Mouse (Mus musculus) forebrain, embryonic 15.5 days (tissue): ENCODE measurements around the gene Pelo. TPM values are rescaled to one million over a fixed set of nuclear protein-coding genes. Genes with fewer than 3 reads are reported as not detected.

Experiments
- ATAC-seq: fragments of 200-750 bp; cut with Nextera tagmentation; replicated peaks from 2 replicates; pipeline ENCODE4 v1.8.0; 2017; ENCODE audit warnings: mild to moderate bottlenecking, moderate TSS enrichment, moderate library complexity
- H3K27ac ChIP-seq: fragments of 300-500 bp; sonication (generic); replicated peaks from 2 replicates; pipeline ENCODE4 v1.5.1; 2015; ENCODE audit warnings: mild to moderate bottlenecking, inconsistent platforms
- H3K27me3 ChIP-seq: fragments of 300-500 bp; sonication (generic); 2 replicates; pipeline ENCODE4 v1.6.1; 2015; ENCODE audit warnings: inconsistent platforms
- H3K36me3 ChIP-seq: fragments of 300-500 bp; sonication (generic); 2 replicates; pipeline ENCODE4 v1.6.1; 2015; ENCODE audit warnings: mild to moderate bottlenecking, inconsistent platforms
- H3K4me1 ChIP-seq: fragments of 300-500 bp; sonication (generic); 2 replicates; pipeline ENCODE4 v1.6.1; 2015; ENCODE audit warnings: inconsistent platforms
- H3K4me2 ChIP-seq: fragments of 300-500 bp; sonication (generic); replicated peaks from 2 replicates; pipeline ENCODE4 v1.6.1; 2015; ENCODE audit warnings: mild to moderate bottlenecking, inconsistent platforms
- H3K4me3 ChIP-seq: fragments of 300-500 bp; sonication (generic); 2 replicates; pipeline ENCODE4 v1.5.1; 2015; ENCODE audit warnings: mild to moderate bottlenecking, inconsistent platforms
- H3K9ac ChIP-seq: fragments of 300-500 bp; sonication (generic); replicated peaks from 2 replicates; pipeline ENCODE4 v1.6.1; 2015; ENCODE audit warnings: mild to moderate bottlenecking, inconsistent platforms
- H3K9me3 ChIP-seq: fragments of 300-500 bp; sonication (generic); 2 replicates; pipeline ENCODE4 v1.6.1; 2016; ENCODE audit warnings: inconsistent platforms
- WGBS: fragments of 180-500 bp; shearing (Covaris S2); methylation state at CpG from one replicate; pipeline ENCODE4 v1.1.7; 2015; ENCODE audit warnings: mixed read lengths; 5-methylcytosine and 5-hydroxymethylcytosine counted together
- polyA plus RNA-seq: library from polyadenylated mRNA; unstranded; fragments of >200 nt; fragmentation: Nextera tagmentation; extraction: Ambion mirVana; gene quantifications from 2 replicates; pipeline ENCODE4 v1.2.1, GENCODE M21; 2015

The Pelo gene
- 4.7 and 4.9 TPM in 2 replicates for polyA plus RNA-seq

DNA sequence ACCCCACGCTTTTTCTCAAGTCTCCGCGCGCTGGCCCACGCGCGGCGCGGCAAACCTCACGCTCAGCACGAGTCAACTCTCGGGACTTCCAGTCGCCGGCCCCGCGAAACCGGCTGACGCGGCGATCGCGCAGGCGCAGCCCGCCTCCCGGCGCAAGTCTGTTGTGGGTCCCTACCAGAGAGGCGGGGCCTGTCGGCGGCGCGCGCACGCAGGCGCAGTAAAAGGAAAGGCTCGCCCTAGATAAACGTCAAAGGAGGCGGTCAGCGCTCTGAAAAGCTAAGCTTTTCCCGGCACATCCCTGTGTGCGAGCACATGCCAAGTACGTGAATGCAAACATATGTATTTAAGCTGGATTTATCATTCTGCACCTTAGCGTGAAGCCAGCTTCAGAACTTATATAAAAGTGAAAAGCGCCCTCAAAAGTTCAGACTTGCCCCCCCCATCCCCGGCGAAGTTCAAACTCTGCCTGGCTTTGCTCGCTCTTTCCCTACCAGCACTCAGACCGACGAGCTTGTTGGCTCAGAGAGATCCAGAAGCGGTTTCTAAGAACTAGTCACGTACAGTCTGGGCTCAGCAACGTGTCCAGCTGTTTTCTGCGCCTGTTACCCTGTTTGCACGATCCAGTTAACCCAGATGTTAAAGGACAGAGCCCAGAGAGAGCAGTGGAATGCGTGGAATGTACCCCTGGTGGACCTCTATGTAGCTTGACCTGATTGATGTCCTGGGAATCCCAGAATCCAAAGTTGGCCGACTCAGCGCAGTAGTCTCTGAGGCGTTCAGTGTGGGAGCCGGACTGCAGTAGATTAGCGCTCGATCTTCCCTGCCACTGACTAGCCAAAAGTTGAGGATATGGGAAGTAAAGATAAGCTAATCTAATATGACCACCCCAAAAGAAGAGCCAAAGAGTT lies at the start of gene Pelo:
Gene Pelo (minus strand): TSS at position 118 of the 908 bp plus-strand sequence.
- WGBS: 1% methylated on average over 60 of the region's 60 CpGs
- ATAC-seq: peak; percentile 98
- H3K4me1 ChIP-seq: peaks cover 15% of the 10 kb centered on the region

DNA sequence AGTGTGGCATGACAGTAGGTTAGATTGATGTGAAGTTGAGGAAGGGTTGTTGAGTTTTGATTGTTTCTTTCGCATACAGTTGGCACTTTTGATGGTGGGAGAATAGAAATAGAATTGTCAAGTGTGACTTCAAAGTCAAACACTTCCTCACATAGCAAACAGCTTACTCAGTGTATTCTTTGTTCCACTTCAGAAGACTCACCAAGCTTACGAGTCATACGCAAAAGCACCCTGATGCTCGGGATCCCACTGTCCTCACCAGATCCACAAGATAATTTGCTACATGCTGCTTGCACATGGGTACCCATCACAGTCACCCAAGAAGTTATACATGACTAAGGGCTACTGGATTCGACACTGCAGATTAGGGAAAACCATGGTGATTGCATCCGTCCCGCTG lies 48.5 kb upstream of the Pelo start:
- Histone ChIP-seq H3K27ac (no peak overlapping the region), H3K36me3 (no peaks in the 10 kb centered on the region), H3K9ac (no peak overlapping the region), H3K4me1 (no peaks in the 10 kb centered on the region), H3K4me3 (no peak overlapping the region), H3K9me3 (no peaks in the 10 kb centered on the region), H3K27me3 (no peaks in the 10 kb centered on the region), H3K4me2 (no peak overlapping the region)
- 95% methylated on average over 7 of the region's 7 CpGs for WGBS
- no peak for ATAC-seq

More for the DNA sequence above, at the start of gene Pelo:
- Histone ChIP-seq H3K27ac (no peak within 1 kb of the TSS; the same call in 1 of the 2 replicates), H3K9ac (peak within 1 kb of the TSS; percentile 64), H3K9me3 (no peaks in the 10 kb centered on the region), H3K4me3 (peak within 1 kb of the TSS; percentile 64), H3K4me2 (peak within 1 kb of the TSS; percentile 76), H3K27me3 (no peaks in the 10 kb centered on the region), H3K36me3 (peaks cover 8% of the 10 kb centered on the region)

DNA sequence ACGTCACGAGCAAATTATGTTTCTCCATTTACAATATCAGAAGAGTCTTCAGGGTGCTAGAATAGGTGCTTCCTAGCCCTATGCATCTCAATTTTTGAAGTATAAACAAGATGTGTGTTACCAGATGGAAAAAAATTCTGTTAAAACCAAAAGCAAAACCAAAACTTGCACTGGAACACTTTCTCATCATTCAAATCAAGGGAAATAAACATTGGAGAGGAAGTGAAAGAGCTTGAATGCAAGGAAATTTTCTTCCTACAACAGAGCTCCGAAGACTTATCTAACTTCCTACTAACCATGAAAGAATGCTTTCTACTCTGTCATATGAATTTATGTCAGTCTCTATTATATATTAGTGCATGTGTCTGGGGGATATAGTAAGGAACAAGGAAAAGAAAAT lies 46.8 kb upstream of the Pelo start:
- Histone ChIP-seq H3K4me2 (no peak overlapping the region), H3K4me3 (no peak overlapping the region), H3K4me1 (no peaks in the 10 kb centered on the region), H3K27ac (no peak overlapping the region), H3K36me3 (no peaks in the 10 kb centered on the region), H3K9ac (no peak overlapping the region), H3K9me3 (no peaks in the 10 kb centered on the region), H3K27me3 (no peaks in the 10 kb centered on the region)
- 93% methylated on average over 3 of the region's 3 CpGs for WGBS
- no peak for ATAC-seq

DNA sequence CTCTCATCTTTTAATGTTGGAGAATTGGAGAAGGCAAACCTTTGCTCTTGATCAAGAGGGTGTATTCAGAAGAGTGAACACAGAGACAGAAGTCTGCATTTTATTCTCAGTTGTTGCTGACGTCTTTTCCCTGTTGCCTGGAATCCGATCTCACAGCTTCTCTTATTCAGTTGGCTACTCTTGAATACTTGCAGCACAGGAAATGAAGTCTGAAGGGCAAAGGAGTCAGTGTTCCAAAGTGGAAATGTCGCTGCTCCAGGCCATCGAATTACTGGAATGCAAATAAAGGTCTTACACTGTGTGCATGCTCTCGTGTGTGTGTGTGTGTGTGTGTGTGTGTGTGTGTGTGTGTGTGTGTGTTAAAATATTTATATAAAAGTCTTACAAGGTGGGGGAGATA lies 42.4 kb upstream of the Pelo start:
- Histone ChIP-seq H3K4me3 (no peak overlapping the region), H3K27me3 (no peaks in the 10 kb centered on the region), H3K4me1 (no peaks in the 10 kb centered on the region), H3K36me3 (no peaks in the 10 kb centered on the region), H3K27ac (no peak overlapping the region), H3K9ac (no peak overlapping the region), H3K9me3 (no peaks in the 10 kb centered on the region), H3K4me2 (no peak overlapping the region)
- no peak for ATAC-seq
- 41% methylated on average over 5 of the region's 5 CpGs for WGBS

DNA sequence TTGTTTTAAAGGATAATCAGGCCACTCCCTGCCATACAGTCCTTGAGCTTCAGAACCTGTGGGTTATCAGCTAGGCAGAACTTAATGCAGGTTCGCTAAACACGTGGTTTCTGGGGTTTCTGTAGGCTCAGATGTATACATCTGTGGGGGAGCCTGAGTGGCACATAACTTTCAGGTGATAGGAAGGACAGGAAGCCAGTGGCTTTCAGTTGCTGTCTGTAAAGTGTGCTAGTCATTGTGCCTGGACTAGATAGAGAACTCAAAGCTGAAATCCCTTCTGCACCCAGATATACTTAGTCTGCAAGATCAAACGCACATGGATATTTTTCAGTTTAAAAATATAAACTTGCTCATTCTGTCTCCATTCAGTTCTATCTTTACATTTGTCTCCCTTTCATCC lies 41.4 kb upstream of the Pelo start:
- Histone ChIP-seq H3K27ac (no peak overlapping the region), H3K36me3 (no peaks in the 10 kb centered on the region), H3K9ac (no peak overlapping the region), H3K27me3 (no peaks in the 10 kb centered on the region), H3K9me3 (no peaks in the 10 kb centered on the region), H3K4me1 (no peaks in the 10 kb centered on the region), H3K4me3 (no peak overlapping the region), H3K4me2 (no peak overlapping the region)
- ATAC-seq: no peak
- 80% methylated on average over 3 of the region's 3 CpGs for WGBS

DNA sequence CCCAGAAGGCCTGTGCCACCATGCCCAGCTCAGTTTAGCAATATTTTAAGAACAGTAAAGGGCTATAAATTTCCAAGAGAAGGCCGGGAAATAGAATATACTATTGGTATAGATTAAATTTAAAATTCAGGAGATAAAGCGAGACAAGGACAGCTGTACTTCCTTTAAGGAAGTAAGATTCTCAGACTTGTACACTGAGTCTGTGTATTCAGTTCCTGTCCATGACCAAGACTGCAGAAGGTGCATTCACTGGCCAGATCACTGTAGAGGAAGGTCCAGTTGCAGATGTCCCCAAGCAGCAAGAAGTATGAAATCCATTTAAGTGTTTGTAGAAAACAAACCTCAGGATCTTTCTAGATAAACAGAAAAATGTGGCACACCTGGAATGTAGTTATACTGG lies 40.0 kb upstream of the Pelo start:
- Histone ChIP-seq H3K36me3 (no peaks in the 10 kb centered on the region), H3K4me3 (no peak overlapping the region), H3K27ac (no peak overlapping the region), H3K4me2 (no peak overlapping the region), H3K27me3 (no peaks in the 10 kb centered on the region), H3K9ac (no peak overlapping the region), H3K4me1 (no peaks in the 10 kb centered on the region), H3K9me3 (no peaks in the 10 kb centered on the region)
- ATAC-seq: no peak
- 93% methylated on average over 2 of the region's 2 CpGs for WGBS

DNA sequence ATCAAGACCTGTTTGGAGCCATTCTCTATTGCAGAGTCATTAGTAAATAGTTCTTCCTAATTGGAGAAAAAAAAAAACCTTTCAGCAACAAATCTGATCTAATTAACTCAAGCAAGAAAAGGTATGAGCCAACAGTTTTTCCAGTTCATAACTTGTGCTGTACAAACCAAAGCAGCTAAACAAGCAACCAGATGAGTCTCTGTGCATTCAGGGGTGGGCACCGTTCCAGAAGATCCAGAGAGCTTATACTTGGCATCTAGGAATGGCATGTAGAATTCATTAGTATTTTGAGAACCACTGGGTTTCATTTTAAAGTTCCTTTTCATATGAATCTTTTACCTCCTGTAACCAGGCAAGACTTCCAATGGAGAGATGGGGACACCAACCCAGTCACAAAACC lies 37.8 kb upstream of the Pelo start:
- H3K27me3 ChIP-seq: no peaks in the 10 kb centered on the region
- 63% methylated on average over 1 of the region's 1 CpGs for WGBS
- no peak overlapping the region for H3K27ac ChIP-seq
- H3K9me3 ChIP-seq: no peaks in the 10 kb centered on the region
- H3K4me3 ChIP-seq: no peak overlapping the region
- no peak overlapping the region for H3K9ac ChIP-seq
- no peaks in the 10 kb centered on the region for H3K36me3 ChIP-seq
- no peak overlapping the region for H3K4me2 ChIP-seq
- ATAC-seq: no peak
- H3K4me1 ChIP-seq: no peaks in the 10 kb centered on the region

DNA sequence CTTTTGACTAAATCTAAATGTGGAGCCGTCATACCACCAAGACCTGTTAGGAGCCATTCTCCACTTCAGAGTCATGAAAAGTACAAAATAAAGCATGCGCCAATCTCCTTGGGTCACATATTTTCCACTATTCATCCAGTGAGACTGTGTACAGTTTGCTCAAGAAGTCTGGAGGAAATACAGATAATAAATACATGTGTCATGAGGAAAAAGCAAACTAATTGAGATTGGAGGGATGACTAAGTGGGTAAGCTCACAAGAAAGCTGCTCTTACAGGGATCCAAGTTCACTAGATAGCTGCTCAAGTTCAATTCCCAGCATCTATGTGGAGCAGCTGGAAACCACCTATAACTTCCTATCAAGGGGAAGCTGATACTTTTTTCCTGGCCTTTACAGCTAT lies 36.5 kb upstream of the Pelo start:
- no peak overlapping the region for H3K9ac ChIP-seq
- H3K4me1 ChIP-seq: no peaks in the 10 kb centered on the region
- no peak for ATAC-seq
- H3K27me3 ChIP-seq: no peaks in the 10 kb centered on the region
- no peak overlapping the region for H3K27ac ChIP-seq
- WGBS: 89% methylated on average over 2 of the region's 2 CpGs
- H3K4me3 ChIP-seq: no peak overlapping the region
- H3K9me3 ChIP-seq: no peaks in the 10 kb centered on the region
- H3K36me3 ChIP-seq: no peaks in the 10 kb centered on the region
- no peak overlapping the region for H3K4me2 ChIP-seq

DNA sequence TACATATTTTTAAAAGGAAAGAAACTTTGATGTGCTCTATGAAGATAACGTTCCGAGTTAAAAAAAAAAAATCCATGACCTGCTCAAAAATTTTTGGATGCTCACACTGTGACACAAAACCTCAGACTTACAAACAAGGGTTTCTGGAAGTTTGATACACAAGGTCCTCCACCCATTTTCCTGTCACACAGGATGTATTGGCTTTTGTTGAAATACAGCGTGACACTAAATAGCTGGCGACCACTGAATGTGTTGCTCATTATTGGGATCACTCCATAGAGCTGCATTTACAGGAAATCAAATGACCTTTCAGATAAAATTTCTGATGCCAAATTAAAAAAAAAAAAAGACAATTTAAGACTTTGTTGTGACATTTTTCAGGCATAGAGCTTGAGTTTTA lies 35.1 kb upstream of the Pelo start:
- Histone ChIP-seq H3K4me2 (no peak overlapping the region), H3K36me3 (no peaks in the 10 kb centered on the region), H3K27ac (no peak overlapping the region), H3K27me3 (no peaks in the 10 kb centered on the region), H3K9ac (no peak overlapping the region), H3K4me3 (no peak overlapping the region), H3K4me1 (no peaks in the 10 kb centered on the region), H3K9me3 (no peaks in the 10 kb centered on the region)
- WGBS: 83% methylated on average over 4 of the region's 4 CpGs
- ATAC-seq: no peak

DNA sequence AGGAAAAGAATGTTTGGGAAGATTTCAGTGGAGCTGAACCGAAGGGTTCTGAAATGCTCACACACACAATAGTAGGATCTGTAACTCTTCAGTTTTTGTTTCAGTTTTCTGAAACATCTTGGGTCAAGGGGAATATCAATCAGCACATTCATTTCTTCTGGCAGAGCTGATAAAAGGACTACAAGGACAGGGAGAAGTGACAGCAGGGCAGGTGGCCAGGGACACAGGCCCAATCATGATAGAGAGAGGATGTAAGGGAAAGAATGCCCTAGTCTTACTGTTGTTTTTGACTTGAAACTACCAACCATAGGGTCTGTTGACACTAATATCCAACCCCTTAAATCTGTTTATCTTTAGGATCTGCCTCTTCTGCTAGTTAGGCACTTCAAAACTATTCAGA lies 34.5 kb upstream of the Pelo start:
- no peak overlapping the region for H3K9ac ChIP-seq
- H3K4me1 ChIP-seq: no peaks in the 10 kb centered on the region
- H3K4me2 ChIP-seq: no peak overlapping the region
- no peak overlapping the region for H3K4me3 ChIP-seq
- H3K27ac ChIP-seq: no peak overlapping the region
- H3K9me3 ChIP-seq: no peaks in the 10 kb centered on the region
- H3K27me3 ChIP-seq: no peaks in the 10 kb centered on the region
- H3K36me3 ChIP-seq: no peaks in the 10 kb centered on the region
- 80% methylated on average over 1 of the region's 1 CpGs for WGBS
- no peak for ATAC-seq

DNA sequence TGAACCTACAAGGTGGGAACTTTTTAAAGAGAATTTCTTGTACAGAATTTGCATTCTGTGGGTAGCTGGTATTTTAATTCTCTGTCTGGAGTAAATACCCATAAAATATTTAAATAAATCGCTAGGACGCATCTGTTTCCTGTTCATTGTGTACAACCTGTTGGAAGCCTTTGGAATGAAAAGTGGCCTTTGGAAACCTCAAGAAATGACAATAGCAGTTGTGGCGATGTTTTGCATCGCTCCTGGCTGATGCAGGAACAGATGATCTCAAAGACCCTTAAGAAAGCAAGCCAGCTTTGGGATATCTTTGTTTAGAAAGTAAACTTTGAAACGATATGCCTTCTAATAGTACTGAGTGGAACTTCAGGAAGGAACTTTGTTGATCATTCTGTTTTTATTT lies 28.8 kb upstream of the Pelo start:
- no peaks in the 10 kb centered on the region for H3K9me3 ChIP-seq
- H3K9ac ChIP-seq: no peak overlapping the region
- H3K4me1 ChIP-seq: no peaks in the 10 kb centered on the region
- no peak for ATAC-seq
- no peak overlapping the region for H3K4me3 ChIP-seq
- no peak overlapping the region for H3K4me2 ChIP-seq
- H3K36me3 ChIP-seq: no peaks in the 10 kb centered on the region
- H3K27me3 ChIP-seq: no peaks in the 10 kb centered on the region
- H3K27ac ChIP-seq: no peak overlapping the region
- WGBS: 67% methylated on average over 5 of the region's 5 CpGs

DNA sequence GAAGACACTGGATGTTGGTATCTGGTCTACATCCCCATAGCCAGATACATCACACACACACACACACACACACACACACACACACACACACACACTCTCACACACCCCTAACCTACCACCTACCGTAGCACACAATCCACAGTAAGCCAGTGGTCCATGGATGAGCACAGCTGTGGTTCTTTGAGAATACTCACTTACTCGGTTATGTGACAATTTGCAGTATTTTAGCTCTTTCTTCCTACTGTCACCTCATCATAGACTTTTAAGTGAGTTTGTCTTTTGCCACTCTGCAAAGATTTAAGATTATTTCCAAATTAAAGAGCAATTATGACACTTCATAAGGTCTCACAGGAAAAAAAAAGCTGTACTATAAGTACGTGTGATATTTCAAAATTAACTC lies 28.2 kb upstream of the Pelo start:
- no peak overlapping the region for H3K4me2 ChIP-seq
- ATAC-seq: no peak
- H3K4me1 ChIP-seq: no peaks in the 10 kb centered on the region
- H3K36me3 ChIP-seq: no peaks in the 10 kb centered on the region
- H3K9ac ChIP-seq: no peak overlapping the region
- 85% methylated on average over 3 of the region's 3 CpGs for WGBS
- no peak overlapping the region for H3K4me3 ChIP-seq
- no peaks in the 10 kb centered on the region for H3K27me3 ChIP-seq
- no peak overlapping the region for H3K27ac ChIP-seq
- no peaks in the 10 kb centered on the region for H3K9me3 ChIP-seq
